Mouse (Mus musculus) kidney, adult 11 months (tissue): ENCODE data around the gene Grid2.
A peak's percentile ranks its signal among the peaks of the same experiment; 100 is the strongest.

Source experiments
- DNase-seq: peaks from one replicate; pipeline ENCODE4 v3.0.0; 2022

Gene Grid2

GRCm38 (mm10) chr6:64077911-64078310 is 822.2 kb downstream of the Grid2 start:
- DNase-seq, result no peak

- no peak for DNase-seq
Observed at GRCm38 (mm10) chr6:64098662-64099061, 843.0 kb downstream of the Grid2 start.

- DNase-seq, result no peak
Observed at GRCm38 (mm10) chr6:64114594-64114993, 858.9 kb downstream of the Grid2 start.

- DNase-seq, result no peak
Observed at GRCm38 (mm10) chr6:64136275-64136674, 880.6 kb downstream of the Grid2 start.

GRCm38 (mm10) chr6:64148613-64149012 is 892.9 kb downstream of the Grid2 start:
- DNase-seq, result no peak

- DNase-seq, result no peak
Observed at GRCm38 (mm10) chr6:64174995-64175612, 919.4 kb downstream of the Grid2 start.

GRCm38 (mm10) chr6:64193646-64194045 is 938.0 kb downstream of the Grid2 start:
- DNase-seq, result no peak

GRCm38 (mm10) chr6:64202396-64203122 is 946.9 kb downstream of the Grid2 start:
- no peak for DNase-seq

GRCm38 (mm10) chr6:64236351-64236750 is 980.7 kb downstream of the Grid2 start:
- peak; percentile 3 for DNase-seq

GRCm38 (mm10) chr6:64240526-64240925 is 984.9 kb downstream of the Grid2 start:
- no peak for DNase-seq

GRCm38 (mm10) chr6:64245951-64246350 is 990.3 kb downstream of the Grid2 start:
- no peak for DNase-seq

- DNase-seq, result no peak
Observed at GRCm38 (mm10) chr6:64251041-64251440, 995.4 kb downstream of the Grid2 start.

GRCm38 (mm10) chr6:64263517-64263916 is 1007.8 kb downstream of the Grid2 start:
- DNase-seq, result no peak

GRCm38 (mm10) chr6:64264224-64264623 is 1008.5 kb downstream of the Grid2 start:
- no peak for DNase-seq

GRCm38 (mm10) chr6:64274319-64275114 is 1018.8 kb downstream of the Grid2 start:
- DNase-seq, result no peak

GRCm38 (mm10) chr6:64279927-64280326 is 1024.3 kb downstream of the Grid2 start:
- DNase-seq, result no peak

- DNase-seq, result no peak
Observed at GRCm38 (mm10) chr6:64293761-64294160, 1038.1 kb downstream of the Grid2 start.

GRCm38 (mm10) chr6:64297633-64298032 is 1042.0 kb downstream of the Grid2 start:
- DNase-seq, result no peak

GRCm38 (mm10) chr6:64304709-64305476 is 1049.2 kb downstream of the Grid2 start:
- DNase-seq, result no peak

- no peak for DNase-seq
Observed at GRCm38 (mm10) chr6:64308631-64309030, 1053.0 kb downstream of the Grid2 start.

GRCm38 (mm10) chr6:64313132-64313531 is 1057.5 kb downstream of the Grid2 start:
- DNase-seq, result no peak

- DNase-seq, result no peak
Observed at GRCm38 (mm10) chr6:64326936-64327335, 1071.3 kb downstream of the Grid2 start.

- DNase-seq, result no peak
Observed at GRCm38 (mm10) chr6:64327876-64328275, 1072.2 kb downstream of the Grid2 start.
